Mouse (Mus musculus) left cerebral cortex, postnatal 10 days (tissue): ENCODE measurements at regions not wholly inside any gene's neighbourhood (a gene's known extent, or its start where the extent isn't known, plus 50 kb on each side); places are given as distances from the start of the nearest gene placed in this dataset.

ENCODE experiments used
- DNase-seq, 2 experiments: peaks; one replicate each; pipeline ENCODE4 v3.0.0; 2021 to 2022; ENCODE audit warnings: low spot score in 2 of 2, mixed read lengths in 1 of 2; ENCODE audit errors: extremely low spot score in 1 of 2
- intact Hi-C: fragments of 180-260 bp; cut with DNase I; formaldehyde crosslinking; loops from one replicate; pipeline ENCODE4 v1.15.1; 2025

GRCm38 (mm10) chr11:84708222-84708730 is 111.0 kb downstream of the Mrm1 start:
- intact Hi-C loops = no loop called here
- DNase-seq = no peak

- no peak for DNase-seq
- intact Hi-C loops = no loop called here
Observed at GRCm38 (mm10) chr11:84707772-84708171, 111.5 kb downstream of the Mrm1 start.

- DNase-seq = no peak
- intact Hi-C loops = no loop called here
Observed at GRCm38 (mm10) chr11:84706692-84707091, 112.6 kb downstream of the Mrm1 start.

- DNase-seq = no peak
- intact Hi-C loops = no loop called here
Observed at GRCm38 (mm10) chr11:84701319-84702175, 117.8 kb downstream of the Mrm1 start.

- intact Hi-C loops = no loop called here
Observed at GRCm38 (mm10) chr11:84697521-84697920, 121.8 kb downstream of the Mrm1 start.

GRCm38 (mm10) chr11:84692638-84693037 is 126.7 kb downstream of the Mrm1 start:
- DNase-seq = no peak
- intact Hi-C loops = no loop called here

More at GRCm38 (mm10) chr11:84697521-84697920, 121.8 kb downstream of the Mrm1 start:
- DNase-seq = peak; percentile 57 to 68

- no peak for DNase-seq
- intact Hi-C loops = no loop called here
Observed at GRCm38 (mm10) chr11:84691410-84692148, 127.7 kb downstream of the Mrm1 start.

GRCm38 (mm10) chr11:84686473-84686872 is 132.8 kb downstream of the Mrm1 start:
- DNase-seq = no peak
- intact Hi-C loops = no loop called here

GRCm38 (mm10) chr11:84684325-84684724 is 135.0 kb downstream of the Mrm1 start:
- intact Hi-C loops = no loop called here
- no peak for DNase-seq

- no peak for DNase-seq
- intact Hi-C loops = no loop called here
Observed at GRCm38 (mm10) chr11:84682931-84683330, 136.4 kb downstream of the Mrm1 start.

GRCm38 (mm10) chr11:84676377-84677078 is 142.8 kb downstream of the Mrm1 start:
- no peak for DNase-seq
- intact Hi-C loops = no loop called here

- no peak for DNase-seq
- intact Hi-C loops = no loop called here
Observed at GRCm38 (mm10) chr11:84672841-84673473, 146.4 kb downstream of the Mrm1 start.

GRCm38 (mm10) chr11:84671585-84671984 is 146.2 kb upstream of the Lhx1 start:
- intact Hi-C loops = no loop called here
- DNase-seq = no peak

- DNase-seq = no peak
- intact Hi-C loops = no loop called here
Observed at GRCm38 (mm10) chr11:84667711-84668110, 142.4 kb upstream of the Lhx1 start.

- intact Hi-C loops = no loop called here
Observed at GRCm38 (mm10) chr11:84664258-84664657, 138.9 kb upstream of the Lhx1 start.

GRCm38 (mm10) chr11:84661981-84662380 is 136.6 kb upstream of the Lhx1 start:
- intact Hi-C loops = no loop called here
- no peak for DNase-seq

More at GRCm38 (mm10) chr11:84664258-84664657, 138.9 kb upstream of the Lhx1 start:
- no peak for DNase-seq

- DNase-seq = no peak
- intact Hi-C loops = no loop called here
Observed at GRCm38 (mm10) chr11:84660877-84661276, 135.5 kb upstream of the Lhx1 start.

- DNase-seq = no peak
Observed at GRCm38 (mm10) chr11:84659370-84659937, 134.1 kb upstream of the Lhx1 start.

More at GRCm38 (mm10) chr11:84659370-84659937, 134.1 kb upstream of the Lhx1 start:
- intact Hi-C loops = no loop called here
